Mouse (Mus musculus): ENCODE measurements around the gene Taf1b. TPM values are rescaled to one million over a fixed set of nuclear protein-coding genes. Genes with fewer than 3 reads are reported as not detected.

Taf1b gene
- polyA plus RNA-seq, 1 experiment from 2014 or later, result 32.5 TPM

- no peaks in the 10 kb centered on the region for H3K9me3 ChIP-seq
- no peak overlapping the region for H3K27ac ChIP-seq
- 81% methylated on average over 6 of the region's 6 CpGs for WGBS
- H3K27me3 ChIP-seq (ENCODE audit: poor library complexity, severe bottlenecking), result peaks cover 8% of the 10 kb centered on the region
- H3K36me3 ChIP-seq (replicated peaks), result no peaks in the 10 kb centered on the region
- no peaks in the 10 kb centered on the region for H3K4me1 ChIP-seq
- H3K4me3 ChIP-seq, result no peak overlapping the region
- no peak for DNase-seq (ENCODE audit: extremely low spot score, low spot score)
These were observed 67.2 kb downstream of the Taf1b start for GRCm38 (mm10) chr12:24565311-24565710.

DNA sequence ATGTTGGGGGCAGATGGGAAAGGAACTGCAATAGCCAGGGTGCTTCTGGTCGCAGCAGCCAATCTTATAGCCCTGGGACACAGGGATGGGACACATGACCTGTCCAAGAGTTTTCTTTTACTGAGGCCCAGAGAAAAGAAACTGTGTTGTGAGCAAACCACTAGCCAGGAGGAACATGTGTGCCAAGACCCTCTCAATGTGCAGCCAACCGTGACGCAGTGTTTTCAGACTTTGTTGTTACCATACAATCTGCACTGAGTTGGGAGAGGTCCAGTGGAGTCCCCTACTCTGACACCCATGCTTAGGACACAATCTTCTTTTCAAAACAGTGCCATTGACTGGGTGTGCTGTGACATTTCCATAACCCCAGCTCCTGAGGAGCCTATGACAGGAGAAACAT, 69.4 kb downstream of the Taf1b start:
- Histone ChIP-seq H3K27ac (no peak overlapping the region), H3K27me3 (ENCODE audit: poor library complexity, severe bottlenecking) (peaks cover 30% of the 10 kb centered on the region), H3K9me3 (no peaks in the 10 kb centered on the region), H3K36me3 (replicated peaks) (no peaks in the 10 kb centered on the region), H3K4me3 (no peak overlapping the region), H3K4me1 (peaks cover 11% of the 10 kb centered on the region)
- 92% methylated on average over 3 of the region's 3 CpGs for WGBS
- no peak for DNase-seq (ENCODE audit: extremely low spot score, low spot score)

GRCm38 (mm10) chr12:24571523-24572392, 73.6 kb downstream of the Taf1b start, which contains the start of gene Grhl1:
Gene Grhl1 (plus strand): TSS chr12:24572283.
- DNase-seq (ENCODE audit: extremely low spot score, low spot score), result peak; percentile 91
- H3K4me3 ChIP-seq, result peak within 1 kb of the TSS; percentile 69
- peaks cover 12% of the 10 kb centered on the region for H3K4me1 ChIP-seq
- H3K36me3 ChIP-seq (replicated peaks), result no peaks in the 10 kb centered on the region
- no peaks in the 10 kb centered on the region for H3K9me3 ChIP-seq
- H3K27me3 ChIP-seq (ENCODE audit: poor library complexity, severe bottlenecking), result peaks cover 63% of the 10 kb centered on the region
- H3K27ac ChIP-seq, result peak within 1 kb of the TSS; percentile 66
- 2% methylated on average over 64 of the region's 64 CpGs for WGBS

DNA sequence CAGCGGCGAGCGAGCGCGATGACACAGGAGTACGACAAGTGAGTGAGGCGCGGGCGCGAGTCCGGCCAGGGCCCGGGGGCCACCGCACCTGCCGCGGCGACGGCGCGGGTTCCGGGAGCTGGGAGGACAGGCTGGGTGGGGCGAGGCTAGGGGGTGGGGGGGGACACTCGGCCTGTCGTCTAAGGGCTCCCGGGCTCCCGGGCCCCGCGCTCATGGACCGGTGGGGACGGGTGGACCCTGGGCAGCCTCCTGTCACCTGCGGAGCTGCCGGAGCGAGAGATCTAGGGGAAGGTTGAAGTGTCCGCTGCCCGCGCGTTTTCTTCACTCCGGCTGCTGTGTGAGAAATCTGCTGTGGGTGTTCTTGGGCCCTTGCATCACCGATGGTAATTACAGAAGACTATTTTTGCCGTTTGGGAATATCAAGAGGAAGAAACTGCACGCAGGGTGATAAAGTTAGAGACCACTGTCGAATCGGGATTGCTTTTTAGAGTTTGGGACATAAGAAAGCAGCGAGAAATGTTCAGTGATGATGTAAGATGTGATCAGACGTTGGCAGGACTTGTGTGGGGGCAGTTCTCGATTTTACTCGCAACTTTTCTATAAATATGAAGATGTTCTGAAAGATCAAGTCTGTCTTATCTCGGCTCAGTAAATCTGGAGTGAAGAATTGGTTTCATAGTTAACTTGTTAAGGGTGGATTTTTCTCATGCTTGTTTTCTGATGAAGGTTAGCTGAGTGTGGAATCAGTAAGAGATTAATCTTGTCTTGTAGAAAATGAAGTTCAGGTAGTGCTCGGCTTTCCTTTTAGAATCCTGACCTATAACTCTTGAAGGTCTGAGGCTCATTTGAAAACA, 74.5 kb downstream of the Taf1b start:
- 7% methylated on average over 33 of the region's 48 CpGs for WGBS
- no peak for DNase-seq (ENCODE audit: extremely low spot score, low spot score)
- H3K9me3 ChIP-seq, result no peaks in the 10 kb centered on the region
- peaks cover 12% of the 10 kb centered on the region for H3K4me1 ChIP-seq
- peaks cover 63% of the 10 kb centered on the region for H3K27me3 ChIP-seq (ENCODE audit: poor library complexity, severe bottlenecking)
- no peaks in the 10 kb centered on the region for H3K36me3 ChIP-seq (replicated peaks)
- peak overlapping the region; percentile 66 for H3K27ac ChIP-seq
- H3K4me3 ChIP-seq, result peak overlapping the region; percentile 69

- DNase-seq (ENCODE audit: extremely low spot score, low spot score), result no peak
- 70% methylated on average over 3 of the region's 3 CpGs for WGBS
These were observed 75.1 kb downstream of the Taf1b start for GRCm38 (mm10) chr12:24573275-24573580.

GRCm38 (mm10) chr12:24574870-24575269, 76.7 kb downstream of the Taf1b start:
- H3K27me3 ChIP-seq (ENCODE audit: poor library complexity, severe bottlenecking), result peaks cover 59% of the 10 kb centered on the region

More at GRCm38 (mm10) chr12:24573275-24573580, 75.1 kb downstream of the Taf1b start:
- Histone ChIP-seq H3K9me3 (no peaks in the 10 kb centered on the region), H3K4me1 (peaks cover 12% of the 10 kb centered on the region), H3K27me3 (ENCODE audit: poor library complexity, severe bottlenecking) (peaks cover 63% of the 10 kb centered on the region), H3K4me3 (no peak overlapping the region), H3K36me3 (replicated peaks) (no peaks in the 10 kb centered on the region), H3K27ac (no peak overlapping the region)

DNA sequence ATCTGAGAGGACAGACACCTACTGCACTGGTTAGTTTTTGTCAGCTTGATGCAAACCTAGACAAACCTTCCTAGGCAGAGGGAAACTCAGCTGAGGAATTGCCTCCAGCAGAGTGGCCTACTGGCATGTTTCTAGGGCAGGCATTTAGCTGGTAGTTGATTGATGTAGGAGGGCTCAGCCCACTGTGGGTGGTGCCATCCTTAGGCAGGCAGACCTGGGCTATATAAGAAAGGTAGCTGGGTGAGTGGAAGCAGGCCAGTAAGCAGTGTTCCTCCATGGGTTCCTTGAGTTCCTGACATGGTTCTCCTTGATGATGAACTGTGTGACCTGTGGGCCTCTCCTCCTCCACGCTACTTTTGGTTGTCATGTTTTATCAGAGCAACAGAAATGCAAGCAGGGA, 82.3 kb downstream of the Taf1b start:
- no peak overlapping the region for H3K27ac ChIP-seq
- no peaks in the 10 kb centered on the region for H3K9me3 ChIP-seq
- H3K4me1 ChIP-seq, result no peaks in the 10 kb centered on the region
- no peak for DNase-seq (ENCODE audit: extremely low spot score, low spot score)
- WGBS, result 82% methylated on average over 1 of the region's 1 CpGs
- no peaks in the 10 kb centered on the region for H3K36me3 ChIP-seq (replicated peaks)
- H3K27me3 ChIP-seq (ENCODE audit: poor library complexity, severe bottlenecking), result peaks cover 6% of the 10 kb centered on the region; the same call in 1 of the 2 replicates
- no peak overlapping the region for H3K4me3 ChIP-seq

More at GRCm38 (mm10) chr12:24574870-24575269, 76.7 kb downstream of the Taf1b start:
- Histone ChIP-seq H3K9me3 (no peaks in the 10 kb centered on the region), H3K36me3 (replicated peaks) (no peaks in the 10 kb centered on the region), H3K4me3 (no peak overlapping the region), H3K27ac (no peak overlapping the region), H3K4me1 (peaks cover 12% of the 10 kb centered on the region)
- DNase-seq (ENCODE audit: extremely low spot score, low spot score), result no peak
- 55% methylated on average over 7 of the region's 7 CpGs for whole genome bisulfite sequencing

DNA sequence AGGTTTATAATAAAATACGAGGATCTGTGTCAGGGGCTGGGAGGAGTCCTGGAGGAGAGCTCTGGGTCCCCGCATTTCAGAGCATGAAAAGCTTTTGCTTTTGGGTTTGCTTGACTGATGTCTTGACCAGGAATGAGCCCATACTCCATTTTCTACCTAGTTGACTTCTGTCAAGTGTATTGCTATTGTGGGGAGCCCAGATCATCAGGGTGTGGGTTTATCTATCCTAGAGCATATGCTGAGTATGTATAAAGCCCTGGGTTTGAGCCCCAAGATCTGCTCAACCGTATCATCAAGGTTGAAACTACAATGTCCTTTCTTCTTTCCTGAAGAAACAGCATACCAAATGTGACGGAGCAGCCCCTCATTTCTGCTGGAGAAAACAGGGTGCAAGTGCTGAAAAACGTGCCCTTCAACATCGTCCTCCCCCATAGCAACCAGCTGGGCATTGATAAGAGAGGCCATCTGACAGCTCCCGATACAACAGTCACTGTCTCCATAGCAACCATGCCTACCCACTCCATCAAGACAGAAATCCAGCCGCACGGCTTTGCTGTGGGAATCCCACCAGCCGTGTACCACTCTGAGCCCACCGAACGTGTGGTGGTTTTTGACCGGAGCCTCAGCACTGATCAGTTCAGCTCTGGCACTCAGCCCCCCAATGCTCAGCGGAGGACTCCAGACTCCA, 83.0 kb downstream of the Taf1b start:
- Histone ChIP-seq H3K36me3 (replicated peaks) (no peaks in the 10 kb centered on the region), H3K9me3 (no peaks in the 10 kb centered on the region), H3K27me3 (ENCODE audit: poor library complexity, severe bottlenecking) (0 out of 2 replicates have a peak, but pooled peaks cover 2% of the 10 kb centered on the region), H3K4me1 (no peaks in the 10 kb centered on the region), H3K27ac (no peak overlapping the region), H3K4me3 (no peak overlapping the region)
- no peak for DNase-seq (ENCODE audit: extremely low spot score, low spot score)
- 89% methylated on average over 14 of the region's 14 CpGs for WGBS

DNA sequence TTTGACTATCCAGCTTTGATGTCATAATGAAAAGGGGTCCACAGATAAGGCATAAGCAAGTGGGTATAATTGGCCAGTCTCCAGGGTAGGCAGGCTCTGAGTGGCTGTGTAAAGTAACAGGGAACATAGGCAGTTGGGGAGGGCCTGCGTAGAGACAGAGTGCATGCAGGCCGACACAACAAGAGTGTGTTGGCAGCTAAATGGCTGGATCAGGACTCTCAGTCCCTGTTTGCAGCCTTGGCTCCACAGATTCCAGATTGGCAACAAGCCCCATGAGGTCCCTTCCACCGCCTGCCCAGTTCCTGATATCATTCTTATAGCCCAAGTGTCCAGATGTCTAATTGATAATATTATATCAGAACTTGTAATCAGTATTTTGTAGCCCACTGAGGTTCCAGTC, 85.5 kb downstream of the Taf1b start:
- Histone ChIP-seq H3K9me3 (no peaks in the 10 kb centered on the region), H3K36me3 (replicated peaks) (no peaks in the 10 kb centered on the region), H3K4me3 (no peak overlapping the region), H3K4me1 (no peaks in the 10 kb centered on the region), H3K27ac (no peak overlapping the region), H3K27me3 (ENCODE audit: poor library complexity, severe bottlenecking) (no peaks in the 10 kb centered on the region)
- no peak for DNase-seq (ENCODE audit: extremely low spot score, low spot score)
- WGBS, result 95% methylated on average over 3 of the region's 3 CpGs

- no peaks in the 10 kb centered on the region for H3K9me3 ChIP-seq
- no peak overlapping the region for H3K27ac ChIP-seq
- H3K27me3 ChIP-seq (ENCODE audit: poor library complexity, severe bottlenecking), result no peaks in the 10 kb centered on the region
- H3K4me3 ChIP-seq, result no peak overlapping the region
- 89% methylated on average over 8 of the region's 8 CpGs for WGBS
- DNase-seq (ENCODE audit: extremely low spot score, low spot score), result no peak
- no peaks in the 10 kb centered on the region for H3K4me1 ChIP-seq
- no peaks in the 10 kb centered on the region for H3K36me3 ChIP-seq (replicated peaks)
These were observed 86.7 kb downstream of the Taf1b start for GRCm38 (mm10) chr12:24584835-24585234.

- whole genome bisulfite sequencing, result 75% methylated on average over 7 of the region's 7 CpGs
These were observed 88.0 kb downstream of the Taf1b start for GRCm38 (mm10) chr12:24586193-24586592.

DNA sequence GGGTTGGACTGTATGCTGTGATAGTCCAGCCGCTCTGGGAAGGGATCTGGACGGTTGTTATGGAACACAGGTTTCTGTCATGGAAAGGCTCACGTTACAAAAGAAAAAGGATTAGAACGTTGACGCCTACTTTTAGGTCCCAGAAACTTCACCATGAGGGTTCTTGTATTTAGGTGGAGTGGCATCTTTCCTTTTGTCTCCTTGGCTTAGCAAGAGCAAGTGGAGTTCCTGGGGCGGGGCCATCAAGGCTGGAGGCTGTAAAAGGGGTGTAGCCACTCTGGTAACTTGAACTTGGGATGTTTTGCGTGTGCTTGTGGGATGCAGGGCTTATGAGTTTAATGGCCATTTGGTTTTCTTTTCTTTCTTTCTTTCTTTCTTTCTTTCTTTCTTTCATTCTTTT, 92.2 kb downstream of the Taf1b start:
- H3K4me1 ChIP-seq, result peaks cover 17% of the 10 kb centered on the region
- no peak for DNase-seq (ENCODE audit: extremely low spot score, low spot score)
- no peaks in the 10 kb centered on the region for H3K9me3 ChIP-seq
- H3K36me3 ChIP-seq (replicated peaks), result no peaks in the 10 kb centered on the region
- no peak overlapping the region for H3K27ac ChIP-seq
- H3K27me3 ChIP-seq (ENCODE audit: poor library complexity, severe bottlenecking), result no peaks in the 10 kb centered on the region
- 79% methylated on average over 7 of the region's 7 CpGs for WGBS
- H3K4me3 ChIP-seq, result no peak overlapping the region

More at GRCm38 (mm10) chr12:24586193-24586592, 88.0 kb downstream of the Taf1b start:
- Histone ChIP-seq H3K4me1 (no peaks in the 10 kb centered on the region), H3K4me3 (no peak overlapping the region), H3K36me3 (replicated peaks) (no peaks in the 10 kb centered on the region), H3K9me3 (no peaks in the 10 kb centered on the region), H3K27me3 (ENCODE audit: poor library complexity, severe bottlenecking) (no peaks in the 10 kb centered on the region), H3K27ac (no peak overlapping the region)
- no peak for DNase-seq (ENCODE audit: extremely low spot score, low spot score)

Measured in forebrain, embryonic 10.5 days (tissue).